Mouse (Mus musculus) hindbrain, embryonic 15.5 days (tissue): ENCODE data around the gene Gm13278. TPM values are rescaled to one million over a fixed set of nuclear protein-coding genes. Genes with fewer than 3 reads are reported as not detected.
"Not testable (repeated sequence)": the region's sequence is repeated elsewhere in the genome, so short reads cannot be mapped to it uniquely, and the experiment has no call there.

Experiments used
- ATAC-seq: fragments of 200-750 bp; cut with Nextera tagmentation; 2 replicates; pipeline ENCODE4 v1.8.0; 2017; ENCODE audit warnings: low read depth, moderate number of reproducible peaks, moderate TSS enrichment; ENCODE audit not compliant: low FRiP score
- H3K27ac ChIP-seq: fragments of 300-500 bp; sonication (generic); replicated peaks from 2 replicates; pipeline ENCODE4 v1.5.1; 2015; ENCODE audit warnings: mild to moderate bottlenecking, inconsistent platforms
- H3K27me3 ChIP-seq: fragments of 300-500 bp; sonication (generic); 2 replicates; pipeline ENCODE4 v1.6.1; 2015; ENCODE audit warnings: control low read depth, inconsistent platforms
- H3K36me3 ChIP-seq: fragments of 300-500 bp; sonication (generic); 2 replicates; pipeline ENCODE4 v1.6.1; 2015; ENCODE audit warnings: control low read depth, inconsistent platforms
- H3K4me1 ChIP-seq: fragments of 300-500 bp; sonication (generic); replicated peaks from 2 replicates; pipeline ENCODE4 v1.6.1; 2015; ENCODE audit warnings: control low read depth, inconsistent platforms
- H3K4me2 ChIP-seq: fragments of 300-500 bp; sonication (generic); 2 replicates; pipeline ENCODE4 v1.6.1; 2015; ENCODE audit warnings: moderate library complexity, mild to moderate bottlenecking, inconsistent platforms
- H3K4me3 ChIP-seq: fragments of 300-500 bp; sonication (generic); 2 replicates; pipeline ENCODE4 v1.5.1; 2015; ENCODE audit warnings: mild to moderate bottlenecking, inconsistent platforms
- H3K9ac ChIP-seq: fragments of 300-500 bp; sonication (generic); 2 replicates; pipeline ENCODE4 v1.6.1; 2015; ENCODE audit warnings: inconsistent platforms
- H3K9me3 ChIP-seq: fragments of 300-500 bp; sonication (generic); 2 replicates; pipeline ENCODE4 v1.6.1; 2016; ENCODE audit warnings: control low read depth, inconsistent platforms
- WGBS: fragments of 180-500 bp; shearing (Covaris S2); methylation state at CpG from one replicate; pipeline ENCODE4 v1.1.7; 2015; 5-methylcytosine and 5-hydroxymethylcytosine counted together
- polyA plus RNA-seq: library from polyadenylated mRNA; unstranded; fragments of >200 nt; fragmentation: Nextera tagmentation; extraction: Ambion mirVana; gene quantifications from 2 replicates; pipeline ENCODE4 v1.2.1, GENCODE M21; 2015

Gm13278 gene
- not detected in 2 replicates for polyA plus RNA-seq

GRCm38 (mm10) chr4:88791250-88791649 lies at the start of gene Gm13278:
Gene Gm13278, plus strand, starts transcription at chr4:88791550.
- H3K4me2 ChIP-seq, H3K9me3 ChIP-seq, ATAC-seq, H3K9ac ChIP-seq, H3K27me3 ChIP-seq, H3K27ac ChIP-seq, H3K36me3 ChIP-seq, H3K4me1 ChIP-seq, H3K4me3 ChIP-seq: not testable (repeated sequence)
- WGBS = no CpG with 5 or more reads among the region's 28 CpGs

DNA sequence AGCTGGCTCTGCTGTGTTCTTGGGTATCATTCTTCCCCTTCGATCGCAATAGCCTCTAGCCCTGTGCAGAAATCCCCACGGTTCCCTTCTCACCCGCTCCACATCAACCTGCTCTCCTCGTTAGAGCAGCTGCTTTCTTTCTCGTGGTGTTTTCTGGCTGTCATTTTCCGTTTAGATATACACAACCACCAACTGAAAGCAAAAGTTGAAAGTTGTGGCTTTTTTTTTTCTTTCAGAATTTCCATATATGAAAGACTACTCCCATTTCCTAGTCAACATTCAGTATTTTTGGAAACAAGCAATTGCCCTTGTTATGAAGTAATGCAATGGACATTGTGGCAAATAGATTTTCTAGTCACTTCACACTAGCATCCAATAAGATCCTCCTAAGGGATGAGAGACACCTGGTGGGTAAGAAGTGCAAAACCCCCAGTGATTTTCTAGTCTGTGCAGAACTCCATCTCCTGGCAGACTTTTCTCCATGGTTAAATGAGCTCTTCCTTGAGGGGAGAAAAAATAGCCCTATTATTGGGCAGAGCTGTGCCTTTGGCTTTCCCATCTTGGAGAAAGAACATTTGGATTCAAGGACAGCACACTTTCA lies 48.5 kb upstream of the Gm13278 start:
- Histone ChIP-seq H3K9ac (no peak overlapping the region), H3K9me3 (no peaks in the 10 kb centered on the region), H3K36me3 (no peaks in the 10 kb centered on the region), H3K4me1 (no peaks in the 10 kb centered on the region), H3K27ac (no peak overlapping the region), H3K4me2 (no peak overlapping the region), H3K4me3 (no peak overlapping the region), H3K27me3 (no peaks in the 10 kb centered on the region)
- ATAC-seq = no peak
- WGBS = 81% methylated on average over 7 of the region's 7 CpGs

- Histone ChIP-seq H3K27me3 (no peaks in the 10 kb centered on the region), H3K36me3 (no peaks in the 10 kb centered on the region), H3K9me3 (no peaks in the 10 kb centered on the region), H3K27ac (no peak overlapping the region), H3K4me1 (no peaks in the 10 kb centered on the region), H3K9ac (no peak overlapping the region), H3K4me2 (no peak overlapping the region), H3K4me3 (no peak overlapping the region)
- no peak for ATAC-seq
- WGBS = 72% methylated on average over 3 of the region's 3 CpGs
Observed at GRCm38 (mm10) chr4:88744207-88744606, 47.1 kb upstream of the Gm13278 start.

GRCm38 (mm10) chr4:88749926-88750325 lies 41.4 kb upstream of the Gm13278 start:
- Histone ChIP-seq H3K27me3 (no peaks in the 10 kb centered on the region), H3K9me3 (no peaks in the 10 kb centered on the region), H3K9ac (no peak overlapping the region), H3K36me3 (no peaks in the 10 kb centered on the region), H3K4me2 (no peak overlapping the region), H3K4me1 (no peaks in the 10 kb centered on the region), H3K27ac (no peak overlapping the region), H3K4me3 (no peak overlapping the region)
- ATAC-seq = no peak
- WGBS = 60% methylated on average over 6 of the region's 6 CpGs

DNA sequence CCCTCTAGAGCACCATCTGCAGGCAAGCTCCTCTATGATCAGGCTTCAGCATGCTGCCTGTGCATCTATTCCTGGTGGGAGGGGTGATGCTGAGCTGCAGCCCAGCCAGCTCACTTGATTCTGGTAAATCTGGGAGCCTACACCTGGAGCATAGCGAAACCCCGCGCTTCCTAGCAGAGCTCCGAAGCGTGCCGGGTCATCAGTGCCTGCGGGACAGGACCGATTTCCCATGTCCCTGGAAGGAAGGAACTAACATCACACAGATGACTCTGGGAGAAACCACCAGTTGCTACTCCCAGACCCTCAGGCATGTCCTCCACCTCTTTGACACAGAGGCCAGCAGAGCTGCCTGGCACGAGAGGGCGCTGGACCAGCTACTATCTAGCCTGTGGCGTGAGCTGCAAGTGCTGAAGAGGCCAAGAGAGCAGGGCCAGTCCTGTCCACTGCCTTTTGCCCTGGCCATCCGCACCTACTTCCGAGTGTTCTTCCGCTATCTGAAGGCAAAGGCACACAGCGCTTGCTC lies 36.5 kb upstream of the Gm13278 start, which contains the start of gene Gm13271:
Gene Gm13271 (plus strand): TSS at position 51 of the 523 bp plus-strand sequence.
- not testable (repeated sequence) for H3K4me2 ChIP-seq, H3K36me3 ChIP-seq, ATAC-seq, H3K9me3 ChIP-seq, H3K4me1 ChIP-seq, H3K27ac ChIP-seq, H3K4me3 ChIP-seq, H3K27me3 ChIP-seq, H3K9ac ChIP-seq
- 83% methylated on average over 15 of the region's 15 CpGs for WGBS

DNA sequence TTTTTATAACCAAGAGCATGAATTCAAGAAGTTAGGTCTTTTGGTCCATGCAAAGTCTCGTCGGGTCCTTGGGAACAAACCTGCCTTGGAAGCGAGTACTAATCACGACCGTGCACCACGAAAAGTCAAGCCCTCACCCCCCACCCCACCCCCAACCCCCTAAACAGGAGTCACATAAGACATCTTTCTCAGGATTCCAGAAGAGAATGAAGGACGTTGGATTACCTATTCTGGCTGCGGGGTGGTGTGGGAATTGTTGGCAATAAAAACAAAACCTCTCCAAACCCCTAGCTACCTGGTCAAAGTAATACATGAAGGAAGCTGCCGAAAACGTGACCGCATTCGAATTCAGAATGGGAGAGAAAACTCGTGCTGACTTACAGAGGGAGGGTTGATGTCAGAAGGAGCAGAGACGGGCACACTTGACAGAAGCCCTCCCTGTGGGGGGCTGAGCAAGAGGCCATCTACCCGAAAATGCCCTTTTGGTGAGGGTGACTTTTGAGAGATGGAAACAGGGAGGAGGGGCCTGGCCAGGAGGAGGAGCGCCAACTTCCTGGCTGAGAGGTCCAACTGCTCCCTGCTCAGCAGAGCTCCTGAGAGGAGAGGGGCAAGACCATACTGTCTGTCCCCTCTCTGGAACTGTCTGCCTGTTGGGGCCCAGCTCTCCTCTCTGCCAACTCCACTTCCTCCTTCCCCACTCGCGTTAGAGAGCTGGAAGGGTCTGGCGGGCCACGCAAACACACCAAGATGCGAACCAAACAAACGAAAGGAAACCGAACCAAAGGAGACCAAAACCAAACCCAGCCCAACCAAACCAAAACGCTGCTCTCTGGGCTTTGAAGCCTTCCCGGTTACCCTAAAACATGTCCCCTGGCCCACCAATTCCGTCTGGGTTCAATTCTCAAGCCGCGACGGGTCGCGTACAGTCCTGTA lies 34.5 kb upstream of the Gm13278 start:
- H3K9ac ChIP-seq = peak overlapping the region; percentile 49
- ATAC-seq, H3K4me1 ChIP-seq, H3K27me3 ChIP-seq, H3K9me3 ChIP-seq, H3K36me3 ChIP-seq: not testable (repeated sequence)
- peak overlapping the region; percentile 90 for H3K4me2 ChIP-seq
- H3K4me3 ChIP-seq = peak overlapping the region; percentile 49
- peak overlapping the region; percentile 82 for H3K27ac ChIP-seq
- WGBS = 13% methylated on average over 29 of the region's 31 CpGs

DNA sequence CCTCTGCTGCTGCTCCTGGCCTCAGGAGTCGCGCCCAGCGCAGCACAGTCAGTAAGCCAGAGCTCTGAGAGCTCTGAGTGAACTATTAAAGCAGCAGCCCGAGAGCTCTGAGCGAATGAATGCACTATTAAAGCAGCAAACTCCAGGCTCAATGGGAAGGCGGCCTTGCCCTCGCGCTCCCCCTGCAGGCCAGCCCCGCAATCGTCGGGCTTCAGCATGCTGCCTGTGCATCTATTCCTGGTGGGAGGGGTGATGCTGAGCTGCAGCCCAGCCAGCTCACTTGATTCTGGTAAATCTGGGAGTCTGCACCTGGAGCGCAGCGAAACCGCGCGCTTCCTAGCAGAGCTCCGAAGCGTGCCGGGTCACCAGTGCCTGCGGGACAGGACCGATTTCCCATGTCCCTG lies 33.7 kb upstream of the Gm13278 start:
- H3K9ac ChIP-seq = peak overlapping the region; percentile 49
- peak overlapping the region; percentile 82 for H3K27ac ChIP-seq
- peak; percentile 100 for ATAC-seq

DNA sequence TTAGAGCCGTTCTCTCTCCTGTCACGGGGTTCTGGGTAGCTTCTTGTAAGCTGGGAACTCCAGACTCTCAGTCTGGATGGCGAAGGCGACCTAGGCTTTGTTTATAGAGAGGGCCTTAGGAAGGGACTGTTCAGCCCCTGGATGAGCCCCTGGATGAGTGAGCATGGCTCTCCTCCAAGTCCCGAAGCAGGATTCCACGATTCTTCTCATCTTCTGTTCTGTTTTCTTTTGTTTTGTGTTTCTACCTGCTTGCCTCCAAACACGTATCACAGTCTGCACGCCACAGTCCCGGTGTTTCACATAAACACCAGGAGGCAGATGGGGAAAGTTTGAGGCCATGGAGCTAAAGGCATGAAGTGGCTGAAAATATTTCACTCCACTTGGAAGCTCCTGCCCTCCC lies 32.6 kb upstream of the Gm13278 start:
- H3K36me3 ChIP-seq, H3K9me3 ChIP-seq, H3K9ac ChIP-seq, H3K27ac ChIP-seq, H3K4me1 ChIP-seq, ATAC-seq, H3K4me3 ChIP-seq, H3K4me2 ChIP-seq, H3K27me3 ChIP-seq: not testable (repeated sequence)
- WGBS = 90% methylated on average over 9 of the region's 9 CpGs

More for the DNA sequence above, 33.7 kb upstream of the Gm13278 start:
- H3K4me3 ChIP-seq = peak overlapping the region; percentile 49
- not testable (repeated sequence) for H3K36me3 ChIP-seq, H3K4me1 ChIP-seq, H3K9me3 ChIP-seq, H3K27me3 ChIP-seq
- 0% methylated on average over 19 of the region's 21 CpGs for whole genome bisulfite sequencing
- H3K4me2 ChIP-seq = peak overlapping the region; percentile 90

- not testable (repeated sequence) for ATAC-seq, H3K27ac ChIP-seq, H3K27me3 ChIP-seq, H3K36me3 ChIP-seq, H3K4me1 ChIP-seq, H3K9ac ChIP-seq, H3K9me3 ChIP-seq
- Histone ChIP-seq H3K4me2 (peak within 1 kb of the TSS; percentile 65), H3K4me3 (peak within 1 kb of the TSS; percentile 34)
- 21% methylated on average over 9 of the region's 14 CpGs for WGBS
Observed at GRCm38 (mm10) chr4:88759610-88760268, 31.6 kb upstream of the Gm13278 start, which contains the start of gene Gm13283. Gene Gm13283, plus strand, starts transcription at chr4:88760119.

DNA sequence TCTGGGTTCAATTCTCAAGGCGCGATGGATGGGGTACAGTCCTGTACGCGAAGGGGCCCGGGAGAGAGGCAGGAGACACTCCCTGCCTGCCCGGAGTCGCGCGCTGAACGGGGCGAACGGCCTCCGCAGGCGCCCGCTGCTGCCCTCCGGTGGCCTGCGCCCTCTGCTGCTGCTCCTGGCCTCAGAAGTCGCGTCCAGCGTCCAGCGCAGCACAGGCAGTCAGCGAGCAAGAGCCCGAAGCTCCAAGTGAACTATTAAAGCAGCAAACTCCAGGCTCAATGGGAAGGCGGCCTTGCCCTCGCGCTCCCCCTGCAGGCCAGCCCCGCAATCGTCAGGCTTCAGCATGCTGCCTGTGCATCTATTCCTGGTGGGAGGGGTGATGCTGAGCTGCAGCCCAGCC lies 30.9 kb upstream of the Gm13278 start:
- Histone ChIP-seq H3K4me3 (peak overlapping the region; percentile 34), H3K4me2 (peak overlapping the region; percentile 65)
- under 1% methylated on average over 24 of the region's 28 CpGs for WGBS
- not testable (repeated sequence) for H3K36me3 ChIP-seq, H3K9me3 ChIP-seq, H3K9ac ChIP-seq, H3K4me1 ChIP-seq, H3K27me3 ChIP-seq, ATAC-seq, H3K27ac ChIP-seq

GRCm38 (mm10) chr4:88761776-88762175 lies 29.6 kb upstream of the Gm13278 start:
- ATAC-seq, H3K9ac ChIP-seq, H3K27me3 ChIP-seq, H3K4me1 ChIP-seq, H3K27ac ChIP-seq, H3K36me3 ChIP-seq, H3K4me2 ChIP-seq, H3K9me3 ChIP-seq, H3K4me3 ChIP-seq: not testable (repeated sequence)
- WGBS = 71% methylated on average over 6 of the region's 8 CpGs

GRCm38 (mm10) chr4:88762341-88762740 lies 29.0 kb upstream of the Gm13278 start:
- H3K4me3 ChIP-seq, H3K4me1 ChIP-seq, H3K4me2 ChIP-seq, H3K36me3 ChIP-seq, H3K9me3 ChIP-seq, ATAC-seq, H3K9ac ChIP-seq, H3K27me3 ChIP-seq, H3K27ac ChIP-seq: not testable (repeated sequence)
- 66% methylated on average over 9 of the region's 9 CpGs for WGBS
